Comparison of ENCODE assay signal across 9 mouse cellular contexts in genomic region chr2:71745610-71746374, GRCm38 (mm10). TPM values are rescaled to one million over a fixed set of nuclear protein-coding genes. Genes with fewer than 3 reads are reported as not detected.
DNase-seq lines count a peak whose midpoint lies in the region; ATAC-seq and TF ChIP-seq lines count a peak whose summit lies in the region.
"Had no signal": no experiment of that assay in that cellular context is flagged by ENCODE, and none has a peak within 500 bp of the region (broad histone marks: within the 10 kb centered on the region; RNA-seq: fewer than 3 reads in every experiment).

Gene Itga6, plus strand, starts transcription at chr2:71745616.

- no peaks in the 10 kb centered on the region for H3K79me2 ChIP-seq in MEL (ENCODE audit: control insufficient read depth, insufficient read depth, low read length, poor library complexity)

- H3K9me3 ChIP-seq in MEL (replicated peaks; ENCODE audit: insufficient read depth, low read length): no peaks in the 10 kb centered on the region
- H3K9me3 ChIP-seq in forebrain, embryonic 16.5 days (ENCODE audit: control insufficient read depth, low read length): no peaks in the 10 kb centered on the region
- H3K9me3 ChIP-seq in hindbrain, embryonic 13.5 days: no peaks in the 10 kb centered on the region
- no peaks in the 10 kb centered on the region for H3K9me3 ChIP-seq in liver, postnatal 0 days (ENCODE audit: low read length)

- H3K4me3 ChIP-seq in cerebellum, adult 2 months (replicated peaks; ENCODE audit: insufficient read depth, low read depth, low read length): no peak within 1 kb of the TSS
- H3K4me3 ChIP-seq in MEL (ENCODE audit: control insufficient read depth in 1 of 2, insufficient read depth in 1 of 2, low read depth in 2 of 2, low read length in 2 of 2): no peak within 1 kb of the TSS
- no peak within 1 kb of the TSS for H3K4me3 ChIP-seq in forebrain, embryonic 16.5 days (replicated peaks; ENCODE audit: low read length)
- no peak within 1 kb of the TSS for H3K4me3 ChIP-seq in hindbrain, embryonic 13.5 days
- H3K4me3 ChIP-seq in liver, postnatal 0 days (ENCODE audit: low read depth, low read length): no peak within 1 kb of the TSS

- no peak for ATAC-seq in forebrain, embryonic 16.5 days
- ATAC-seq in hindbrain, embryonic 13.5 days (ENCODE audit: low FRiP score): no peak
- no peak for ATAC-seq in liver, postnatal 0 days

- TF ChIP-seq POLR2A in cerebellum, adult 2 months (IDR thresholded peaks at IDR 0.05; ENCODE audit: borderline replicate concordance, insufficient read depth, low read length): no peak
- TF ChIP-seq POLR2A in MEL (IDR thresholded peaks at IDR 0.05; ENCODE audit: control insufficient read depth in 1 of 2, insufficient read depth in 1 of 2, low read depth in 1 of 2, low read length in 2 of 2, poor library complexity in 1 of 2): no peak

- H3K36me3 ChIP-seq in MEL (ENCODE audit: control insufficient read depth in 1 of 2, insufficient read depth in 2 of 2, low read length in 2 of 2): no peaks in the 10 kb centered on the region
- no peaks in the 10 kb centered on the region for H3K36me3 ChIP-seq in forebrain, embryonic 16.5 days (ENCODE audit: control insufficient read depth, insufficient read depth)
- no peaks in the 10 kb centered on the region for H3K36me3 ChIP-seq in hindbrain, embryonic 13.5 days
- H3K36me3 ChIP-seq in liver, postnatal 0 days (replicated peaks; ENCODE audit: insufficient read depth, low read length): no peaks in the 10 kb centered on the region

- no peaks in the 10 kb centered on the region for H3K27me3 ChIP-seq in cerebellum, adult 2 months (ENCODE audit: control insufficient read depth, insufficient read depth, low read length)
- H3K27me3 ChIP-seq in MEL (ENCODE audit: control insufficient read depth in 1 of 2, insufficient read depth in 2 of 2, low read length in 2 of 2): peaks cover 0 to 4% of the 10 kb centered on the region in 2 experiments; a peak in 2 of 4 replicates
- H3K27me3 ChIP-seq in forebrain, embryonic 16.5 days (replicated peaks; ENCODE audit: control insufficient read depth, insufficient read depth, low read length): no peaks in the 10 kb centered on the region
- H3K27me3 ChIP-seq in hindbrain, embryonic 13.5 days: peaks cover 15% of the 10 kb centered on the region; the same call in 1 of the 2 replicates
- H3K27me3 ChIP-seq in liver, postnatal 0 days (ENCODE audit: insufficient read depth, low read length): no peaks in the 10 kb centered on the region

- TF ChIP-seq EP300 in MEL (IDR thresholded peaks at IDR 0.05; ENCODE audit: low read depth in 1 of 2, low read length in 2 of 2): no peak
- TF ChIP-seq EP300 in liver, postnatal 0 days (IDR thresholded peaks at IDR 0.05; ENCODE audit: low read depth): no peak

- no peaks in the 10 kb centered on the region for H3K4me1 ChIP-seq in cerebellum, adult 2 months (ENCODE audit: control insufficient read depth, insufficient read depth, low read length)
- H3K4me1 ChIP-seq in MEL (ENCODE audit: control insufficient read depth in 1 of 2, insufficient read depth in 2 of 2, low read length in 2 of 2): peaks cover 0 to 3% of the 10 kb centered on the region in 2 experiments; a peak in 1 of 4 replicates
- H3K4me1 ChIP-seq in forebrain, embryonic 16.5 days (replicated peaks; ENCODE audit: control insufficient read depth, insufficient read depth, low read length): peaks cover 44% of the 10 kb centered on the region
- peaks cover 32% of the 10 kb centered on the region for H3K4me1 ChIP-seq in hindbrain, embryonic 13.5 days (replicated peaks)
- peaks cover 17% of the 10 kb centered on the region for H3K4me1 ChIP-seq in liver, postnatal 0 days (ENCODE audit: insufficient read depth)

- no peak within 1 kb of the TSS for H3K9ac ChIP-seq in MEL (ENCODE audit: control insufficient read depth, low read depth, low read length, poor library complexity, severe bottlenecking)
- no peak within 1 kb of the TSS for H3K9ac ChIP-seq in forebrain, embryonic 16.5 days (replicated peaks; ENCODE audit: low read depth, low read length)
- H3K9ac ChIP-seq in hindbrain, embryonic 13.5 days: no peak within 1 kb of the TSS
- H3K9ac ChIP-seq in liver, postnatal 0 days (replicated peaks): no peak within 1 kb of the TSS
- H3K9ac ChIP-seq: liver, embryonic 14.5 days had no signal

- H3K4me2 ChIP-seq in forebrain, embryonic 16.5 days (ENCODE audit: low read length): no peak within 1 kb of the TSS
- H3K4me2 ChIP-seq in hindbrain, embryonic 13.5 days: no peak within 1 kb of the TSS
- peak within 1 kb of the TSS; percentile 24; the same call in 1 of the 2 replicates for H3K4me2 ChIP-seq in liver, postnatal 0 days (ENCODE audit: low read depth, low read length)

- no peak for TF ChIP-seq RAD21 in MEL (IDR thresholded peaks at IDR 0.05; ENCODE audit: low read depth, low read length)

- no peak for TF ChIP-seq CTCF in cerebellum, adult 2 months (IDR thresholded peaks at IDR 0.05; ENCODE audit: borderline replicate concordance, insufficient read depth, low read depth, low read length)
- no peak for TF ChIP-seq CTCF in MEL (IDR thresholded peaks at IDR 0.05 in 2 of 3, conservative IDR thresholded peaks at IDR 0.05 in 1 of 3; ENCODE audit: control insufficient read depth in 1 of 3, insufficient read depth in 1 of 3, low read depth in 2 of 3, low read length in 3 of 3, poor library complexity in 1 of 3, severe bottlenecking in 1 of 3)
- no peak for TF ChIP-seq CTCF in liver, postnatal 0 days (IDR thresholded peaks at IDR 0.05; ENCODE audit: low read depth)

- H3K27ac ChIP-seq in cerebellum, adult 2 months (ENCODE audit: insufficient read depth, low read length): no peak within 1 kb of the TSS
- no peak within 1 kb of the TSS for H3K27ac ChIP-seq in MEL (ENCODE audit: control insufficient read depth, low read depth, low read length)
- no peak within 1 kb of the TSS for H3K27ac ChIP-seq in forebrain, embryonic 16.5 days (ENCODE audit: low read length)
- no peak within 1 kb of the TSS for H3K27ac ChIP-seq in hindbrain, embryonic 13.5 days
- peak within 1 kb of the TSS; percentile 34; the same call in 1 of the 2 replicates for H3K27ac ChIP-seq in liver, postnatal 0 days (ENCODE audit: low read depth)
- H3K27ac ChIP-seq: liver, embryonic 14.5 days had no signal

- WGBS in cerebellum, adult 2 months: 84% methylated on average over 6 of the region's 6 CpGs
- WGBS in forebrain, embryonic 16.5 days: 66% methylated on average over 6 of the region's 6 CpGs
- 57% methylated on average over 6 of the region's 6 CpGs for WGBS in hindbrain, embryonic 13.5 days
- 78% methylated on average over 6 of the region's 6 CpGs for WGBS in liver, postnatal 0 days (ENCODE audit: insufficient replicate concordance)

- no peak for DNase-seq in cerebellum, adult 2 months
- no peak for DNase-seq in cerebellum, adult 9-11 months
- no peak for DNase-seq in MEL (ENCODE audit: low read depth, low spot score)
- no peak for DNase-seq in liver, postnatal 0 days
- no peak for DNase-seq in urinary bladder, postnatal 14 days (ENCODE audit: low spot score)
- no peak for DNase-seq in retina, postnatal 1 day

TF ChIP-seq in MEL, 35 proteins besides CTCF, POLR2A, EP300 and RAD21:
- TF ChIP-seq ZNF384 (IDR thresholded peaks at IDR 0.05; ENCODE audit: low read depth, low read length) (0 out of 2 replicates have a peak, but pooled peaks have one; percentile 24), MYB (IDR thresholded peaks at IDR 0.05; ENCODE audit: low read depth, low read length) (no peak)

RNA-seq across cellular contexts. Expression of gene Itga6, which starts in this region (rescaled TPM):
- polyA plus RNA-seq in cerebellum, adult 2 months (2012; rRNA removed): 23.6 and 26.0 TPM in 2 replicates
- 1.0 and 2.1 TPM in 2 replicates for total RNA-seq in MEL (2012; rRNA removed)
- 1 to 10 TPM in 1 of 2 experiments, not detected in 1; 2.7 TPM for polyA plus RNA-seq in MEL (2012; ENCODE audit: insufficient read depth in 1 of 2, insufficient read length in 2 of 2, low read depth in 1 of 2, low replicate concordance in 2 of 2, missing spikeins in 1 of 2)
- polyA plus RNA-seq in forebrain, embryonic 16.5 days (2015; fragmentation: Nextera tagmentation; extraction: Ambion mirVana): 21.6 and 23.7 TPM in 2 replicates
- 20.7 and 25.9 TPM in 2 replicates for polyA plus RNA-seq in hindbrain, embryonic 13.5 days (2015; fragmentation: Nextera tagmentation; extraction: Ambion mirVana)
- polyA plus RNA-seq in liver, postnatal 0 days (2015; fragmentation: Nextera tagmentation; extraction: Ambion mirVana): 7.5 and 7.7 TPM in 2 replicates
